Mouse (Mus musculus): Measurements from ENCODE around the gene Tspear. TPM values are rescaled to one million over a fixed set of nuclear protein-coding genes. Genes with fewer than 3 reads are reported as not detected.

The Tspear gene
- total RNA-seq (2023) = 1 to 10 TPM; 4.1 to 4.3 TPM

GRCm38 (mm10) chr10:77685895-77686664, at the start of gene Tspear:
Gene Tspear, plus strand, starts transcription at chr10:77686569.

GRCm38 (mm10) chr10:77690356-77690807, 4.0 kb downstream of the Tspear start, which contains the start of gene Gm19402:
Gene Gm19402, minus strand, starts transcription at chr10:77690757.

GRCm38 (mm10) chr10:77697133-77697532, 10.8 kb downstream of the Tspear start, which contains the start of gene Gm9508:
Gene Gm9508, minus strand, starts transcription at chr10:77697233.

GRCm38 (mm10) chr10:77706326-77706725, 20.0 kb downstream of the Tspear start, which contains the start of gene Gm10272:
Gene Gm10272, plus strand, starts transcription at chr10:77706626.

GRCm38 (mm10) chr10:77711157-77711556, 24.8 kb downstream of the Tspear start, which contains the start of gene Gm10024:
Gene Gm10024, plus strand, starts transcription at chr10:77711457.

GRCm38 (mm10) chr10:77715507-77715906, 29.1 kb downstream of the Tspear start, which contains the start of gene Gm10142:
Gene Gm10142, plus strand, starts transcription at chr10:77715807.

GRCm38 (mm10) chr10:77720299-77720698, 33.9 kb downstream of the Tspear start, which contains the start of gene Krtap12-1:
Gene Krtap12-1, plus strand, starts transcription at chr10:77720599.

GRCm38 (mm10) chr10:77726186-77726585, 39.8 kb downstream of the Tspear start, which contains the start of gene Gm10100:
Gene Gm10100, plus strand, starts transcription at chr10:77726486.

GRCm38 (mm10) chr10:77741924-77742688, 55.7 kb downstream of the Tspear start, which contains the start of gene Gm18596:
Gene Gm18596, minus strand, starts transcription at chr10:77742638.

GRCm38 (mm10) chr10:77751254-77751653, 64.9 kb downstream of the Tspear start, which contains the start of gene Gm9736:
Gene Gm9736, minus strand, starts transcription at chr10:77751354.

GRCm38 (mm10) chr10:77759582-77759981, 73.2 kb downstream of the Tspear start, which contains the start of gene Gm3233:
Gene Gm3233, minus strand, starts transcription at chr10:77759682.

GRCm38 (mm10) chr10:77771225-77771624, 84.9 kb downstream of the Tspear start, which contains the start of gene Gm3238:
Gene Gm3238, minus strand, starts transcription at chr10:77771325.

GRCm38 (mm10) chr10:77776844-77777243, 90.5 kb downstream of the Tspear start, which contains the start of gene Gm7138:
Gene Gm7138, minus strand, starts transcription at chr10:77776944.

GRCm38 (mm10) chr10:77782442-77782841, 96.1 kb downstream of the Tspear start, which contains the start of gene Gm3250:
Gene Gm3250, minus strand, starts transcription at chr10:77782542.

GRCm38 (mm10) chr10:77787876-77788275, 101.5 kb downstream of the Tspear start, which contains the start of gene Gm7137:
Gene Gm7137, minus strand, starts transcription at chr10:77788200.

GRCm38 (mm10) chr10:77794976-77795375, 108.6 kb downstream of the Tspear start, which contains the start of gene Gm9639:
Gene Gm9639, minus strand, starts transcription at chr10:77795076.

GRCm38 (mm10) chr10:77798921-77799508, 112.6 kb downstream of the Tspear start, which contains the start of gene Gm19668:
Gene Gm19668, minus strand, starts transcription at chr10:77799133.

GRCm38 (mm10) chr10:77811743-77812142, 125.4 kb downstream of the Tspear start, which contains the start of gene Gm9507:
Gene Gm9507, minus strand, starts transcription at chr10:77811843.

GRCm38 (mm10) chr10:77814382-77814781, 128.0 kb downstream of the Tspear start, which contains the start of gene Gm2696:
Gene Gm2696, plus strand, starts transcription at chr10:77814682.

GRCm38 (mm10) chr10:77826951-77827350, 140.6 kb downstream of the Tspear start, which contains the start of gene Krtap10-4:
Gene Krtap10-4, minus strand, starts transcription at chr10:77827095.

GRCm38 (mm10) chr10:77835647-77836046, 149.3 kb downstream of the Tspear start, which contains the start of gene Krtap10-10:
Gene Krtap10-10, plus strand, starts transcription at chr10:77835947.

GRCm38 (mm10) chr10:77846503-77846902, 160.1 kb downstream of the Tspear start, which contains the start of gene Gm36176:
Gene Gm36176, plus strand, starts transcription at chr10:77846803.

All from B cell, adult 67 days (primary cell).